Mouse (Mus musculus): ENCODE measurements around the gene Aff2. TPM values are rescaled to one million over a fixed set of nuclear protein-coding genes. Genes with fewer than 3 reads are reported as not detected.

The Aff2 gene
- polyA plus RNA-seq, 1 experiment from 2014 or later = 8.9 TPM

DNA sequence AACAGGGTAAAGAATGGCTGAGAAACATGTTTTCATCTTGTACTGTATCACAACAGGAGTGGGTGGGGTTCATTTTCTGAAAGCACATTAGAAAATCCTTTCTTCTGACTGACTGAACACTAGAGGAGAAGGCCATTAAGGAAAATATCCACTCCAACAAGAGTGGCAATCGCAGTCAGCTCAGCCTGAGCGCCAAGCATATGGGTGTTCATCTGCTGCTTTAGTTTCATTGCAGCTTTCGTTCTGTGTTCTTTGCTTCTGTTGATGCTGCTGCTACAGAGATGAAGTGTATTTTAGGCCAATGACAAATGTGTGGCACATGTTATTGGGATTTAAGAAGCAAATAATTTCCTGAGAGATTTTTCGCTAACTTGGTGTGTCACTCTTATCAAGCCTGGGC is 451.7 kb downstream of the Aff2 start:
- no peaks in the 10 kb centered on the region for H3K27me3 ChIP-seq (ENCODE audit: control insufficient read depth, insufficient read depth, low read length)
- H3K36me3 ChIP-seq (ENCODE audit: control insufficient read depth, insufficient read depth, low read length) = no peaks in the 10 kb centered on the region
- WGBS (ENCODE audit: insufficient replicate concordance) = 94% methylated on average over 4 of the region's 4 CpGs
- ATAC-seq (replicated peaks; ENCODE audit: insufficient number of reproducible peaks, low FRiP score, low TSS enrichment) = no peak
- H3K4me2 ChIP-seq = no peak overlapping the region
- H3K4me3 ChIP-seq (ENCODE audit: low read depth, low read length) = no peak overlapping the region
- H3K27ac ChIP-seq (ENCODE audit: low read depth, low read length) = no peak overlapping the region
- no peaks in the 10 kb centered on the region for H3K4me1 ChIP-seq (ENCODE audit: control insufficient read depth, insufficient read depth, low read length)
- H3K9me3 ChIP-seq (replicated peaks; ENCODE audit: control insufficient read depth, low read length) = no peaks in the 10 kb centered on the region
- H3K9ac ChIP-seq (ENCODE audit: low read depth, low read length) = no peak overlapping the region

DNA sequence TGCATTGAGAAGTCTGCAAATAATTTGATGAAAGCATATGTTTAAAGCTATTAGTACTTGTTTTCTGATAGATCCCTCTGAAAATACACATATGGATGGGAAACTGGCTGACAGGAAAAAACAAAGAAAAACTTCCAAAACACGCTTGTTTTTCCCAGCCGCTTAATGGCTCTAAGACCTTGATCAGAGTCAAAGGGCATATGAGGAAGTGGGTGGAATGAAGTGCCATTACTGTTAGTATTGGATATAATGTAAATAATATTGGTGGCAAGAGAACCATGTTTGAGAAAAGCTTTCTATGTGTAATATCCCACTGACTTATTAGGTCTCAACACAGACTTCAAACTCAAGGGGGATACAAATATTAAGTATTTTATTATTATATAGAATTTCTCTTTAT is 455.0 kb downstream of the Aff2 start:
- 94% methylated on average over 2 of the region's 2 CpGs for WGBS (ENCODE audit: insufficient replicate concordance)
- no peak for ATAC-seq (replicated peaks; ENCODE audit: insufficient number of reproducible peaks, low FRiP score, low TSS enrichment)

DNA sequence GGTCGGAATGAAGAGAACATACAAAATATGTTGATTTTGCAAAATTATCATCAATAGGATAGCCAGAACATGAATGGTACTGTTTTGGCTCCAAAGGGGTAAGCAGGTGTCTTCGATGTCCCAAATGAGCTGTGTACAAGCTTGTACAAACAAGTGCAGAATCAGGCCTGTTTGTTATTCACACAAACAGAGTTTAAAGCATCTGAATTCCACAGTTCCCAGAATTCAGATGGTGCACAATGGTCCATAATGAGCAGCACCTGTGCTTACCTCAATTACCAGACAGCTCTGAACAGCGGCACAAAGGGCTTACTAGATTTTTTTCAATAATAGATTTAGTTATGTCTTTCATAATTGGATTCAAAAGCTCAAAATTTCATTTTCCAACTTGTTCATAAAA is 457.6 kb downstream of the Aff2 start:
- no peak overlapping the region for H3K4me2 ChIP-seq
- H3K9ac ChIP-seq (ENCODE audit: low read depth, low read length) = no peak overlapping the region
- no peak overlapping the region for H3K4me3 ChIP-seq (ENCODE audit: low read depth, low read length)
- H3K27ac ChIP-seq (ENCODE audit: low read depth, low read length) = no peak overlapping the region
- no peaks in the 10 kb centered on the region for H3K36me3 ChIP-seq (ENCODE audit: control insufficient read depth, insufficient read depth, low read length)
- H3K4me1 ChIP-seq (ENCODE audit: control insufficient read depth, insufficient read depth, low read length) = no peaks in the 10 kb centered on the region
- H3K27me3 ChIP-seq (ENCODE audit: control insufficient read depth, insufficient read depth, low read length) = no peaks in the 10 kb centered on the region
- H3K9me3 ChIP-seq (replicated peaks; ENCODE audit: control insufficient read depth, low read length) = no peaks in the 10 kb centered on the region
- WGBS (ENCODE audit: insufficient replicate concordance) = 80% methylated on average over 3 of the region's 3 CpGs
- ATAC-seq (replicated peaks; ENCODE audit: insufficient number of reproducible peaks, low FRiP score, low TSS enrichment) = no peak

More for the DNA sequence above, 455.0 kb downstream of the Aff2 start:
- H3K36me3 ChIP-seq (ENCODE audit: control insufficient read depth, insufficient read depth, low read length) = no peaks in the 10 kb centered on the region
- no peak overlapping the region for H3K9ac ChIP-seq (ENCODE audit: low read depth, low read length)
- no peak overlapping the region for H3K4me2 ChIP-seq
- H3K4me3 ChIP-seq (ENCODE audit: low read depth, low read length) = no peak overlapping the region
- H3K4me1 ChIP-seq (ENCODE audit: control insufficient read depth, insufficient read depth, low read length) = no peaks in the 10 kb centered on the region
- H3K9me3 ChIP-seq (replicated peaks; ENCODE audit: control insufficient read depth, low read length) = no peaks in the 10 kb centered on the region
- H3K27me3 ChIP-seq (ENCODE audit: control insufficient read depth, insufficient read depth, low read length) = no peaks in the 10 kb centered on the region
- no peak overlapping the region for H3K27ac ChIP-seq (ENCODE audit: low read depth, low read length)

DNA sequence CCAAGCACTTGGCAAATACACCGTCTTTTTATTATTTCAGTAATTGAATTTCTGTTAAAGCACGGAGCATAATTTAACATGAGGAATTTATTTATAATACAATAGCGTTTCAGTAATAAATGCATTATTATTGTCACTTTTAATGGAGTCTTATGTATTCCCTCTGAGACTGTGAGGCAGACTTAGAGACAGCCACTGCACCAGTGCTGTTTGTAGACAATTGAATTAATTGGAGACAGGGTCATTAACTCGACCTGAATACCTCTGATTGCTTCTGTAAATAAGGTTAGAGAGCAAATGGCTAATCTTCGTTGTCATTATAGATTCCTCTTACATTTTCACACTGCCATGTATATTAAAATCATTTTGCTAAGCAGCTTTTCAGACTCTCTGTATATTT is 458.1 kb downstream of the Aff2 start:
- Histone ChIP-seq H3K4me3 (ENCODE audit: low read depth, low read length) (no peak overlapping the region), H3K4me2 (no peak overlapping the region), H3K27ac (ENCODE audit: low read depth, low read length) (no peak overlapping the region), H3K36me3 (ENCODE audit: control insufficient read depth, insufficient read depth, low read length) (no peaks in the 10 kb centered on the region), H3K9me3 (replicated peaks; ENCODE audit: control insufficient read depth, low read length) (no peaks in the 10 kb centered on the region), H3K9ac (ENCODE audit: low read depth, low read length) (no peak overlapping the region), H3K4me1 (ENCODE audit: control insufficient read depth, insufficient read depth, low read length) (no peaks in the 10 kb centered on the region), H3K27me3 (ENCODE audit: control insufficient read depth, insufficient read depth, low read length) (no peaks in the 10 kb centered on the region)
- no peak for ATAC-seq (replicated peaks; ENCODE audit: insufficient number of reproducible peaks, low FRiP score, low TSS enrichment)
- WGBS (ENCODE audit: insufficient replicate concordance) = 67% methylated on average over 5 of the region's 5 CpGs

DNA sequence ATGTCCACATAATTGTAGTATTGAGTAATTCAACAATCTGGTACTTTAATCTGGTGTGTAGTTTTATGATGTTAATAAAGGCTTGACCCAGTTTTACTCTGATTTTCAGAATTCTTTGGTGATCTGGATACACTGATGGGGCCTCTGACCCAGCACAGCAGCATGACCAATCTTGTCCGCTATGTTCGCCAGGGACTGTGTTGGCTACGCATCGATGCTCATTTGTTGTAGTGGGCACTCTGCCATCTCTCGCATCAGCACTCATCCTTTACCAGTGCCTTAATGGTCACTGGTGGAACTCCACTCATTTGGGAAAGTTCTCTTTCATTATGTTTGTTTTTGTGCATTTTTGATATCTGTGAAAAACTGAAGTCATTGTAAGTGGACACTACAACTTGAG is 507.5 kb downstream of the Aff2 start:
- Histone ChIP-seq H3K36me3 (ENCODE audit: control insufficient read depth, insufficient read depth, low read length) (no peaks in the 10 kb centered on the region), H3K9ac (ENCODE audit: low read depth, low read length) (no peak overlapping the region), H3K4me3 (ENCODE audit: low read depth, low read length) (no peak overlapping the region), H3K4me2 (no peak overlapping the region), H3K4me1 (ENCODE audit: control insufficient read depth, insufficient read depth, low read length) (no peaks in the 10 kb centered on the region), H3K9me3 (replicated peaks; ENCODE audit: control insufficient read depth, low read length) (no peaks in the 10 kb centered on the region), H3K27me3 (ENCODE audit: control insufficient read depth, insufficient read depth, low read length) (no peaks in the 10 kb centered on the region), H3K27ac (ENCODE audit: low read depth, low read length) (no peak overlapping the region)
- no peak for ATAC-seq (replicated peaks; ENCODE audit: insufficient number of reproducible peaks, low FRiP score, low TSS enrichment)
- WGBS (ENCODE audit: insufficient replicate concordance) = 91% methylated on average over 5 of the region's 5 CpGs

DNA sequence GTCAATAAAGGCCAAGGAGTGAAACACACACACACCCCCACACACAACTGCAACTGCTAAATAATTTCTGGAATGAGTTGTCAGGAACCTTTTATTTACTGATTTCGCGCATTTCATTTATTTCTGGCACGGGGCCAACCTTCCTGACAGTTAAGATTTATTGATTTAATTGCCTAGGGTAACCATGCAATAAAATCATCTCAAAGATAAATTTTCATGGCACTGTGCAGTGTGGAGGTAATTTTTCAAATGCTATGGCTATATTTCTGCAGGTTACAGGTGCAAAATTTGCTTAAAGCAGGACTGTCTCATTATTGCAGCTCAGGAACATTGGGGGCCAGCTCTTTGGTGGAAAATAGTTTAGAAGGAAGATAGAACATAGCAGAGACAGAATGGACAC is 531.6 kb downstream of the Aff2 start:
- Histone ChIP-seq H3K27me3 (ENCODE audit: control insufficient read depth, insufficient read depth, low read length) (no peaks in the 10 kb centered on the region), H3K27ac (ENCODE audit: low read depth, low read length) (no peak overlapping the region), H3K4me2 (no peak overlapping the region), H3K4me1 (ENCODE audit: control insufficient read depth, insufficient read depth, low read length) (no peaks in the 10 kb centered on the region), H3K9me3 (replicated peaks; ENCODE audit: control insufficient read depth, low read length) (no peaks in the 10 kb centered on the region), H3K36me3 (ENCODE audit: control insufficient read depth, insufficient read depth, low read length) (no peaks in the 10 kb centered on the region), H3K4me3 (ENCODE audit: low read depth, low read length) (no peak overlapping the region), H3K9ac (ENCODE audit: low read depth, low read length) (no peak overlapping the region)
- whole genome bisulfite sequencing (ENCODE audit: insufficient replicate concordance) = 81% methylated on average over 3 of the region's 3 CpGs
- no peak for ATAC-seq (replicated peaks; ENCODE audit: insufficient number of reproducible peaks, low FRiP score, low TSS enrichment)

Measured in heart, embryonic 11.5 days (tissue).